Mouse (Mus musculus) left cerebral cortex, postnatal 10 days (tissue): ENCODE data around the gene Tstd2. TPM values are rescaled to one million over a fixed set of nuclear protein-coding genes. Genes with fewer than 3 reads are reported as not detected.

ENCODE experiments used
- DNase-seq, 2 experiments: peaks; one replicate each; pipeline ENCODE4 v3.0.0; 2021 to 2022; ENCODE audit warnings: low spot score in 2 of 2, mixed read lengths in 1 of 2; ENCODE audit errors: extremely low spot score in 1 of 2
- intact Hi-C: fragments of 180-260 bp; cut with DNase I; formaldehyde crosslinking; loops from one replicate; pipeline ENCODE4 v1.15.1; 2025
- total RNA-seq, 2 experiments: library from RNA; stranded (reverse); gene quantifications; 2 replicates each; pipeline ENCODE4 v1.2.3; 2021

Gene Tstd2
- total RNA-seq, 2 experiments from 2014 or later, result 16.5 to 16.9 TPM

GRCm38 (mm10) chr4:46089524-46090125 is 48.9 kb downstream of the Tstd2 start:
- intact Hi-C loops, result no loop called here
- DNase-seq, result no peak

GRCm38 (mm10) chr4:46087852-46088251 is 50.6 kb downstream of the Tstd2 start:
- peak; percentile 49 to 73 for DNase-seq
- intact Hi-C loops, result no loop called here

DNA sequence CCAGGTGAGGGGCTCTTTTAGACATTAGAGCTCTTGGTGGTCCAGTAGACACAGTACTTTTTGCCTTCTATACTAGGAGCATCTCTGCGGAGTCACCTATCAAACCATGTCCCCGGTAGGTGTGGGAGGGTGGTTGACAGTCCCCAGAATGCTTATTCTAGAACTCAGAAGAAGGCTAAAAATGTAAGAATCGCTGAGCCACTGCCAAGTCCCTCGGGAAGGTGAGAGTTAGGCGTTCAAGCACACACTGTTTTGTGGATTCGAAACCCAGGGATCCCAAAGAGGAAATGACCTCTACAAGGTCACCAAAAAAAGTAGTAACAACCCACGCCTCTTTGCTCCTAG is 51.1 kb downstream of the Tstd2 start:
- no peak for DNase-seq
- intact Hi-C loops, result no loop called here

GRCm38 (mm10) chr4:46086718-46087426 is 51.6 kb downstream of the Tstd2 start:
- intact Hi-C loops, result no loop called here
- peak; percentile 48 to 62 for DNase-seq

DNA sequence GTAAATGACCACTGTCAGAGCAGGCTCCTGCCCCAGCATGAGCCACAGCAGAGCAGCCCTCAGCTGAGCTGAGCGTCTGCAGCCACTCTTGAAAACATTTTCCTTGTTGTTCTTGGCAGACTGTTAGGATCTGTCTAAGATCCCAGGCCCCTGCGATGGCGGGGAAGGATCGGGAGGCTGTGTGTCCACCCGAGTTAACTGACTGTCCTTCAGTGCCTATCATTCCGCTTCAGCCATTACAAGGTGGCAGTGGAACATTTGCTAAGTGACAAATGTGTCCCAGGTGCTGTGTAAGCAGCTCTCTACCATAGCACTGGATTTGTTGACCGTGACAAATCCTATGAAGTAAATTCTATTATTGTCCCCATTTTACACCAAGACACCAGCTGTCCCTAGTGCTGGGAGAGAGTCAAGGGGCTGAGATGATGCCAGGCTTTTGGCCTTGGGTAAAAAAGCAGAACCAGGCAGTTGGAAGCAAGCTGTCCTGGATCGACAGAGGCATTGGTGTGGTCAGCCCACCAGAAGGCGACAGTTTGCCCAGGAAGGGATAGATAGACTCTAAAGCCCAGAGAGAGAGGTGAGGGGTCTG is 53.2 kb downstream of the Tstd2 start:
- no peak for DNase-seq
- intact Hi-C loops, result no loop called here

DNA sequence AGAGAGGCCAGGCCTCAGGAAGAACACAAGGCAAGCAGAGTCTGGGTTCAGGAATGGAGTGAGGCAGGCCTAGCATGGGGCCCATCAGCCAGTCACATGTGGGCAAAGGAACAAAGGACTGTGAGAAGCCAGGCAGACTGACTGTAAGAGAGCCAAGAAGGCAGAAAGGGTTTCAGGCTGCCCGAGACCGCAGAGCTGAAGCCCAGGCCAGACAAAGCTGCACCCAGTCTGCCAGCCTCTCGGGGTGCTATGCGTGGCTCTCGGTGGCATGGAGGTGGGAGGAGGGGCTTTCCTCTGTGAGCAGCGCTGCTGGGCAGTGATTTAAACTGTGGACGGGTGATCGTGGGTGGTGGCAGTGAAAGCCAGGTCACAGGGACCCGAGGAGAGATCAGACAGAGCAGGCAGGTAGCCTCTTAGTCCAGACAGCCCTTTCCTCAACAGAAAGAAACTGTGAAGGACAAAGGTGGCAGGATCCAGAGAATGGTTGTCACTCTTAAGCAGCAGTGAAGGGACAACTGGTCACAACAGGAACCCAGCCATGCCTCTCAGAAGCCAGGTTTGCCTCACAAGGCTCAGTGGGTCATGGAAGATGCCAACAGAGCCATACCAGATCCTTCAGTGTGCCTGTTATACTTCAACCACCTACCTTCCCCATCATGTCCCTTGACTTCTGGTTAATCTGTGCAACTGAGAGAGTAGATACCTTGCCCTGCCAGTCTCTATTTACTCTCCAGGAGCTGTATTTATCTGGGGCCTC is 53.9 kb downstream of the Tstd2 start:
- intact Hi-C loops, result no loop called here
- no peak for DNase-seq

DNA sequence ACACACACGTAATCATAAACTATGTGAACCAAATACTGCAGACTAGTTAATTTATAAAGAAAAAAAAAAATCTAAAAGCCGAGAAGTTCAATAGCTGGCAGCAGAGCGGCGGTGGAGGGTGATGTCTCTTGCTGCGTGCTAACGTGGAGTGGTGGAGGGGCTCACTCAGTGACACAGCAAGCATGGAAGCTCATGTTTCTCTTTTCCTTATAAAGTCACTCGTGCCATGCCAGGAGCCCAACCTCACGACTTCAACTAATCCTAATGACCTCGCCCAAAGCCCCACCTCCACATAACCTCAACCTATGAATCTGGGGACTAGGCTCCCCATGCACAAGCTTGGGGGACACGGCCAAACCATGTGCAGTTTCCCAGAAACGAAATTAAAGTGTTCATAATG is 55.9 kb downstream of the Tstd2 start:
- DNase-seq, result no peak
- intact Hi-C loops, result no loop called here

DNA sequence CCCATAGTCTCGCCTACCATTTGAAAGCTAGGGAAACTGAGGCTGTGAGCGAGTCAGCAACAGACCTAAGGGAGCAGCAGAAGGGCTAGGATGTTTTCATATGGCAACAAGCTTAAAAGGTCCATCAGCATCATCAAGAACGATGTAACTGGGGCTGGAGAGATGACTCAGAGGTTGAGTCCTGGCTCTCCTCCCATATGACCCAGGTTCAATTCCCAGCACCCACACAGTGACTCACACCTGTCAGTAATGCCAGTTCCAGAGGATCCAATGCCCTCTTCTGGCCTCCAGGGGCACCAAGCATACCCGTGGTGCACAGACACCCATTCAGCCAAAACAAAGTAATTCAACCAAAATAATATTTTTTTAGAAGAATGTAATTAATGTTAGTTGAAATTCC is 58.2 kb downstream of the Tstd2 start:
- intact Hi-C loops, result no loop called here
- DNase-seq, result no peak

GRCm38 (mm10) chr4:46076892-46077291 is 61.6 kb downstream of the Tstd2 start:
- no peak for DNase-seq
- intact Hi-C loops, result no loop called here

- no peak for DNase-seq
Observed at GRCm38 (mm10) chr4:46075664-46076063, 62.8 kb downstream of the Tstd2 start.

GRCm38 (mm10) chr4:46073736-46074135 is 64.8 kb downstream of the Tstd2 start:
- intact Hi-C loops, result no loop called here
- peak in 1 of 2 experiments; percentile 64 for DNase-seq

More at GRCm38 (mm10) chr4:46075664-46076063, 62.8 kb downstream of the Tstd2 start:
- intact Hi-C loops, result no loop called here

DNA sequence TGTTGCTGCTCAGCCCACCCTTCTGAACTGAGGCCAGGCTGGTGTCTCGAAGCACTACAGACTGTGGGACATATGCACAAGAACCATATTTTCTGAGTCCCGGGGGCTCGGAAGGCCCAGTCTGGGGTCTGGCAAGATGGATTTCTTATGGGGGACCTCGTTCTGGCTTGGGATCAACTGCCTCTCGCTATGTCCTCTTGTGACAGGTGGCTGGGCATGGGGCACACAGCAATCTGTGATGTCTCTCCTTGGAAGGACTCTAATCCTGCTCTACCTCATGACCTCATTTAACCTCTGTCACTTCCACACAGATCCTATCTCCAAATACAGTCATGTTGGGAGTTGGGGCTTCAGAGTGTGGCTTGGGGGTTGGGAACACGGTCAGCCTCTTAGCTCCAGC is 65.9 kb downstream of the Tstd2 start:
- intact Hi-C loops, result no loop called here
- no peak for DNase-seq

DNA sequence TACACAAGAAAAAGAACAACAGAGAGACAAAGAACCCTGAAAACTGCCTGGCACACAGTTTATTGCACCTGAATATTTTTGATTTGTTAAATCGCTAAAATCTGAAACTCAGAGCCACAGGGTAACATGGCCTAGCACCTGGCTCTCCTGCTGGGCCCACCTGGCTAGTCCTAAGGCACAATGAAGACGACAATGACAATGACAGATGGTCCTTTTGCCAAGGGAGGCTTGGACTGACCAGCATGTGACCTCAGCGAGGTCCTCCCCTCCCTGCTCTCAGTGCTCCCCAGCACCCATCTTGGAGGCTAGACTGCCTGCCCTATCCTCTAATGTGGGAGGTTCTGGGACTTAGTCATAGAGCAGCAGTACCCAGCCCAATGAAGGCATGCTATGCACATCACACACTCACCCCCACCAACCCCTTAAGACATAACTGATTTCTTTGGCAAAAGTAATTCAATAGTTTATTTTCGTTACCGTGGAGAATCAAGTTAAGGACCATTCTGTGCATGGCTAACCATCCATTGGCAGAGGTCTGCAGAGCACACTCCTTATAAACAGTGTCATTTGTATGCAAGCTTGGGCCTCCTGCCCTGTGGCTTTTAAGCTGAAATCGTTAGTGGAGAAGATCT is 68.5 kb downstream of the Tstd2 start:
- intact Hi-C loops, result no loop called here

GRCm38 (mm10) chr4:46068573-46068972 is 69.9 kb downstream of the Tstd2 start:
- intact Hi-C loops, result no loop called here
- DNase-seq, result no peak

More for the DNA sequence above, 68.5 kb downstream of the Tstd2 start:
- DNase-seq, result no peak

DNA sequence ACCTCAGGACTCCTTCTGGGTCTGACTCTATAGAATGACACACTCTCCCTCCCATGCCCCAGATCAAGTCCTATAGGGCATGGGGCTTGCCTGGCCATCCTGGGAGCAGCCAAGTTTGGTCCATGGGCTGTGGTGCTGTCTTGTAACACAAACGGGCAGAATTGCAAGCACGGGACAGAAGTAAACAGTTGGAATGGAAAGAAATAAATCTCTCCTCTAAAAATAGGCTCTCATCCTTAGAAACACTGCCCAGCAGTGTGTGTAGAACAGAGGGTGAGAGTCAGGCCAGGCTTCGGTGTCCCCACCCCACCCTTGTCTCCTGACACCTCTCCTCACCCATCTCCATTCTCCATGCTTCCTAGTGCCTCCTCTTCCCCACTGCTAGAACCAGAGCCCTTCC is 70.4 kb downstream of the Tstd2 start:
- DNase-seq, result no peak
- intact Hi-C loops, result no loop called here

DNA sequence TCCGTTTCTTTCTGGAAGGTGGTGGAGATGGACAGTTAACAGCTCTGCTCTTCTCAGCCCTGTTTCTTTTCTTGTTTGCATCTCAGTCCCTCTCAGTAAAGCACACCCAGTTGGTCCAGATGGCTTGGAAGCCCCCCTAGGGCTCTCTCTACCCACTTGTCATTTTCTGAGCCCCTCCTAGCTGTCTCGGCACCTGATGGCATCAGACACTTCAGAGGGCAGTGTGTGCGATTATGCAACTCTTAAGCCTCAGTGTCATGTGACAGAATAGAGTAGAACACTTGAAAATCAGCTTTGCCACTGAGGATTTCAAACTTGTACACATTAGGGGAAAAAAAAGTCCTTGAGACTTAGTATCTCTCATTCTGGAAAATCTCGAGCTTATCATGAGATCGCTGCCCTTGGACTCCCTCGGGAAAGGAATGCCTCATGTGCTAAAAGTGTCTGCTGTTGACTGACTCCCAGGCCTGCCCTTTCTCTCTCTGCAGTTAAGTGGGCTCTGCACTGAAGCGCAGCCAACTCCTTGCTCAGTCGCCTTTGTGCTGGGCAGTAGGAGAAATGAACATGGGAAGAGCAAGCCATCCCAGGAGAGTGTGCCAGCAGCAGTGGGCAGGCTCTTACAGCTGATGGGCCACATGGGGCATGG is 72.7 kb downstream of the Tstd2 start:
- DNase-seq, result no peak
- intact Hi-C loops, result no loop called here

GRCm38 (mm10) chr4:46064961-46065360 is 73.5 kb downstream of the Tstd2 start:
- intact Hi-C loops, result no loop called here
- DNase-seq, result no peak
